Mouse (Mus musculus) G1E (cell line): Measurements from ENCODE around the gene Sema3c. TPM values are rescaled to one million over a fixed set of nuclear protein-coding genes. Genes with fewer than 3 reads are reported as not detected.

Source experiments
- ATAC-seq: 2 replicates; pipeline ENCODE4 v1.8.0; 2016; ENCODE audit warnings: mild to moderate bottlenecking; ENCODE audit not compliant: insufficient number of reproducible peaks, poor library complexity, low FRiP score, severe bottlenecking; ENCODE audit errors: extremely low read depth
- DNase-seq: peaks from one replicate; pipeline ENCODE4 v3.0.0; 2012; ENCODE audit warnings: low spot score
- H3K27me3 ChIP-seq: 2 replicates; pipeline ENCODE4 v1.6.1; 2012; ENCODE audit warnings: mild to moderate bottlenecking, low read length, inconsistent platforms; ENCODE audit not compliant: insufficient read depth
- H3K36me3 ChIP-seq: replicated peaks from 2 replicates; pipeline ENCODE3; 2012; ENCODE audit warnings: mild to moderate bottlenecking, inconsistent platforms
- H3K4me1 ChIP-seq: 2 replicates; pipeline ENCODE4 v1.6.1; 2012; ENCODE audit warnings: low read depth, low read length, inconsistent platforms, mixed read lengths; ENCODE audit not compliant: insufficient read depth
- H3K4me3 ChIP-seq: 2 replicates; pipeline ENCODE4 v1.5.1; 2012; ENCODE audit warnings: low read depth, mild to moderate bottlenecking, inconsistent platforms, low read length, moderate library complexity, mixed read lengths
- H3K9me3 ChIP-seq: replicated peaks from 2 replicates; pipeline ENCODE4 v1.6.1; 2012; ENCODE audit warnings: inconsistent platforms
- CTCF ChIP-seq: IDR thresholded peaks from 2 replicates; pipeline ENCODE4 v1.5.1; 2012; ENCODE audit warnings: low read depth, low read length, inconsistent platforms, mixed read lengths
- GATA1 ChIP-seq: IDR thresholded peaks from 2 replicates; pipeline ENCODE4 v1.6.1; 2012; ENCODE audit warnings: borderline replicate concordance, low read length, inconsistent platforms, mixed read lengths
- GATA2 ChIP-seq: IDR thresholded peaks from 2 replicates; pipeline ENCODE4 v1.6.1; 2012; ENCODE audit warnings: low read depth, low read length, inconsistent platforms, borderline replicate concordance
- POLR2AphosphoS5 ChIP-seq: IDR thresholded peaks from 2 replicates; pipeline ENCODE4 v1.6.1; 2012; ENCODE audit warnings: low read depth, low read length, inconsistent platforms; ENCODE audit not compliant: insufficient replicate concordance
- TAL1 ChIP-seq: conservative IDR thresholded peaks from 2 replicates; pipeline ENCODE4 v1.6.1; 2012; ENCODE audit warnings: low read depth, low read length, inconsistent platforms, mixed read lengths
- polyA plus RNA-seq: library from polyadenylated mRNA; stranded (reverse); fragments of >175 nt; gene quantifications from 2 replicates; pipeline ENCODE4 v1.2.3, GENCODE M21; 2012
- total RNA-seq, 2 experiments: library from RNA; stranded (forward) in 1 of 2; stranded (reverse) in 1 of 2; fragments of 200-1000 nt in 1 of 2; fragments of >200 nt in 1 of 2; fragmentation: Nextera tagmentation in 1 of 2; gene quantifications; 2 replicates each; pipeline ENCODE4 v1.2.3; 2014 to 2017

The Sema3c gene
- total and polyA plus RNA-seq, 3 experiments, result 0.11 TPM; not detected in 2

GRCm38 (mm10) chr5:17707086-17707485 is 133.0 kb downstream of the Sema3c start:
- TF ChIP-seq GATA2 (no peak), CTCF (no peak), TAL1 (no peak), GATA1 (no peak), POLR2AphosphoS5 (no peak)
- no peaks in the 10 kb centered on the region for H3K9me3 ChIP-seq
- H3K36me3 ChIP-seq, result no peaks in the 10 kb centered on the region
- ATAC-seq (no peak), DNase-seq (no peak)
- H3K4me1 ChIP-seq, result no peaks in the 10 kb centered on the region
- no peaks in the 10 kb centered on the region for H3K27me3 ChIP-seq
- no peak overlapping the region for H3K4me3 ChIP-seq

- TF ChIP-seq TAL1, result no peak
- no peak for TF ChIP-seq GATA1
- TF ChIP-seq GATA2, result no peak
- no peak for TF ChIP-seq CTCF
- no peak for TF ChIP-seq POLR2AphosphoS5
- no peak for ATAC-seq
- Histone ChIP-seq H3K27me3 (no peaks in the 10 kb centered on the region; the same call in 1 of the 2 replicates), H3K4me3 (no peak overlapping the region), H3K9me3 (no peaks in the 10 kb centered on the region), H3K4me1 (no peaks in the 10 kb centered on the region), H3K36me3 (no peaks in the 10 kb centered on the region)
- no peak for DNase-seq
These were observed 138.3 kb downstream of the Sema3c start for GRCm38 (mm10) chr5:17712374-17712773.

GRCm38 (mm10) chr5:17715206-17715605 is 141.1 kb downstream of the Sema3c start:
- no peaks in the 10 kb centered on the region for H3K4me1 ChIP-seq
- no peak for TF ChIP-seq CTCF
- no peaks in the 10 kb centered on the region for H3K36me3 ChIP-seq
- no peaks in the 10 kb centered on the region for H3K9me3 ChIP-seq
- DNase-seq (no peak), ATAC-seq (no peak)
- H3K27me3 ChIP-seq, result no peaks in the 10 kb centered on the region; the same call in 1 of the 2 replicates
- H3K4me3 ChIP-seq, result no peak overlapping the region

DNA sequence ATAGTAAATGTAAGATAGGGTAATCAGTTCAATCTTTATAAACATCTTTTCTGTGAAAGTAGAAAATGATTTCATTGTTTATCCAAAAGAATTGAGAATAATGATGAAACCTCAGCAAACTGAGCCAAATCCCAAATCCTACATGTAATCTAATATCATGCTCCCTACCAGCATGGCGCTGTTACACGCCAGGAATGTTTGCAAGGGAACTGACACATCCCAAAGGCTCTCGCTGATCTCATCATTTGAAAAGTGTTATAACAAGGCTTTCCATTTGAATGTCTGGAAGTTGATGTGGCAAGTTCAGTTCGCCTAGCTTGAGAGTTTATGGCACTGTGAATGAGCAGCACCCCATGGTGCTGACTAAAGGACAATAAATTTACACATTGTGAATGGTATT is 145.9 kb downstream of the Sema3c start:
- no peak for ATAC-seq
- no peaks in the 10 kb centered on the region for H3K36me3 ChIP-seq

DNA sequence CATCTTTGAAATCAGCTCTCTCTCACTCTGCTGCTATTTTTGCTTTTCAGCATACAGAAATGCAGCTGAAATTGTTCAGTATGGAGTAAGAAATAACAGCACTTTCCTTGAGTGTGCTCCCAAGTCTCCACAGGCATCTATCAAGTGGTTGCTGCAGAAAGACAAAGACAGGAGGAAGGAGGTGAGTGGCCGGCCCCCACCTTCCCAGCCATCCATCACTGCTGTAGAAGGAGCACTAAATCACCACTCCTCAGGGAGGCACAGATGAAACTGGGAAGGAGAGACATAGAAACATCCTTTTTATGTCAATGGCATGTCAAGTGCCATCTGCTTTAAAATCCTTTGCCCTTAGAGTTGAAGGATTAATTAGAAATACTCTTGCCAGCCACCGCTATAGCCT is 149.9 kb downstream of the Sema3c start:
- H3K27me3 ChIP-seq, result no peaks in the 10 kb centered on the region
- no peaks in the 10 kb centered on the region for H3K36me3 ChIP-seq
- DNase-seq, result no peak
- no peak overlapping the region for H3K4me3 ChIP-seq
- no peak for ATAC-seq
- H3K4me1 ChIP-seq, result no peaks in the 10 kb centered on the region
- H3K9me3 ChIP-seq, result no peaks in the 10 kb centered on the region
- TF ChIP-seq GATA1, result no peak
- no peak for TF ChIP-seq CTCF
- TF ChIP-seq POLR2AphosphoS5, result no peak
- no peak for TF ChIP-seq GATA2

More for the DNA sequence above, 145.9 kb downstream of the Sema3c start:
- no peak for TF ChIP-seq GATA2
- no peak for TF ChIP-seq TAL1
- TF ChIP-seq CTCF, result no peak
- no peak for TF ChIP-seq POLR2AphosphoS5
- TF ChIP-seq GATA1, result no peak
- Histone ChIP-seq H3K4me3 (no peak overlapping the region), H3K27me3 (no peaks in the 10 kb centered on the region; the same call in 1 of the 2 replicates), H3K9me3 (no peaks in the 10 kb centered on the region), H3K4me1 (no peaks in the 10 kb centered on the region)
- no peak for DNase-seq

- Histone ChIP-seq H3K4me1 (no peaks in the 10 kb centered on the region), H3K27me3 (no peaks in the 10 kb centered on the region), H3K4me3 (no peak overlapping the region), H3K9me3 (no peaks in the 10 kb centered on the region), H3K36me3 (no peaks in the 10 kb centered on the region)
- TF ChIP-seq POLR2AphosphoS5 (no peak), TAL1 (no peak), CTCF (no peak), GATA2 (no peak), GATA1 (no peak)
- DNase-seq (no peak), ATAC-seq (no peak)
These were observed 154.0 kb downstream of the Sema3c start for GRCm38 (mm10) chr5:17728047-17728446.

DNA sequence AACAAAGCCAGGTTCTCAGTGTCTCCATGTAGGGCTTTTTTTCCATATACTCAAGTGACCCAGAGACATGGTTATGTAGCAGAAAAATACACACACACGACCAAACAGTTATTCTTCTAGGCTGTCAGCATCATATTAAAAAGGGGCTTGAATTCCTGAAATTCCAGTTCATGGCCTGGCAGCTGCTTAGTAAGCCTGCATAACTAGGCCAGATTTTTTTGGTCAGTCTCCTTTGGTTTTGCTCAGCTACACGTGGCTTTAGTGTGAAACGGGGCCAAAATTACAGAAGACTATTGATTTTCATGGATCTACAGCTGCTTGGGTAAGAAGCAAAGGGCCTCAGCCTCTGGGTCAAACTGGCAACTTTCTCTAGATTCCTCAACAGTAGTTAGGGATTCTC is 165.7 kb downstream of the Sema3c start:
- H3K4me1 ChIP-seq, result no peaks in the 10 kb centered on the region
- TF ChIP-seq GATA2 (no peak), GATA1 (no peak), CTCF (no peak), POLR2AphosphoS5 (no peak), TAL1 (no peak)
- no peaks in the 10 kb centered on the region for H3K27me3 ChIP-seq
- H3K4me3 ChIP-seq, result no peak overlapping the region
- no peaks in the 10 kb centered on the region for H3K9me3 ChIP-seq
- DNase-seq (no peak), ATAC-seq (no peak)
- H3K36me3 ChIP-seq, result no peaks in the 10 kb centered on the region
